Mouse (Mus musculus) layer of hippocampus, adult 9-10 months (tissue): ENCODE results near the gene Mup15.
"Not testable (repeated sequence)": the region's sequence is repeated elsewhere in the genome, so short reads cannot be mapped to it uniquely, and the experiment has no call there.

Experiments
- DNase-seq: peaks from one replicate; pipeline ENCODE4 v3.0.0; 2022; ENCODE audit warnings: low spot score

The Mup15 gene

GRCm38 (mm10) chr4:61439643-61440042 is at the start of gene Mup15:
Gene Mup15, minus strand, starts transcription at chr4:61439743.
- DNase-seq = not testable (repeated sequence)
